Mouse (Mus musculus): ENCODE data around the gene Ear1. TPM values are rescaled to one million over a fixed set of nuclear protein-coding genes. Genes with fewer than 3 reads are reported as not detected.
"Not testable (repeated sequence)": the region's sequence is repeated elsewhere in the genome, so short reads cannot be mapped to it uniquely, and the experiment has no call there.

Gene Ear1
- polyA plus RNA-seq, 1 experiment from 2014 or later: not detected

DNA sequence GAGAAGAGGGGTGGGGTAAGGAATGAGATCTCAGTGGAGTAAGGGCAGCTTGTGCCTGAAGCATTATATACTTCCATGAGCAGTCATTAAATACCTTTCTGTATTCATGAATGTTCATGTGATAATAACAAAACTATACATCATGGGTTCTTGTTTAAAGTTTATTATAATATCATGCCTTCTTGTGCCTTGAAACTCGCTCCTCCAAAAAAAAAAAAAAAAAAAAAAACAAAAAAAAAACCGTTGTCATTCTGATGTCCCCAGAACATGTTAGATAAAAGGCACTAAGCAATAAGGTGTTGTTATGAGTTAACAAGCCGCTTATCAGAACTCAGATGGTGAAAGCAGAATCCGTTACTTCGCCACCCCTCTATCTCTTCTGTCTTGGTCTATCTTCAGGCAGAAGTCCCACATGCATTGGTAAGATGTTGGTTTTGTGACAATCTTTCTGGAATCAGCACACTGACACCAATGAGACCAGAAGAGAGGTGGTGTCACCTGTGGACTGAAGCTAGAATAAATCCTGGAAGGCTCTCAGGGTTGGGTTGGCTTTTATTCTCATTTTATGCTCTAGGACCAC lies 4.7 kb upstream of the Ear1 start:
- H3K9ac ChIP-seq (replicated peaks; ENCODE audit: low read depth, low read length); H3K27me3 ChIP-seq (ENCODE audit: control insufficient read depth, insufficient read depth, low read length); H3K4me2 ChIP-seq (replicated peaks; ENCODE audit: low read depth, low read length); ATAC-seq (ENCODE audit: insufficient number of reproducible peaks, insufficient read depth, low FRiP score, low read depth); H3K4me3 ChIP-seq (ENCODE audit: low read depth, low read length); H3K9me3 ChIP-seq (ENCODE audit: control insufficient read depth, low read depth, low read length); H3K36me3 ChIP-seq (ENCODE audit: control insufficient read depth, insufficient read depth, low read length); H3K4me1 ChIP-seq (ENCODE audit: control insufficient read depth, insufficient read depth, low read length); H3K27ac ChIP-seq (ENCODE audit: low read length): not testable (repeated sequence)
- WGBS: 86% methylated on average over 5 of the region's 5 CpGs

DNA sequence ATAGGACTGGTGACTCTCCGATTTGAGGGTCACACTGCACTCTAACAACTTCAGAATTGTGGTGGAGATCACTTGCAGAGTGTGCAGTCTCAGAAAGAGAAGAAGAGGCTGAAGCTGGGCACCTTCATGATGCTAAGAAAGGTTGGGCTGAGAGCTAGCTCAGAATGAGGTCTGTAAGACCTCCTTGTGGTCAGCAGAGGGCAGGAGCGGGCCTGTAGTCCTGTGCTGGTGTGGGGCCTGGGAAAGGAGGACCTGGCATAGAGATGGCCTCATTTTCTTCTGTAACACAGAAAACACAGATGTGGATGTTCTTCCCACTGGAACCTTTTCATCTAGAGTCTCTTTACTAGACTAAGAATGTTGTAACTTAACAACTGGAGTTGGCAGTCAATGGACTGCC lies 2.5 kb upstream of the Ear1 start:
- 35% methylated on average over 1 of the region's 2 CpGs for WGBS
- not testable (repeated sequence) for H3K27me3 ChIP-seq (ENCODE audit: control insufficient read depth, insufficient read depth, low read length); H3K4me1 ChIP-seq (ENCODE audit: control insufficient read depth, insufficient read depth, low read length); H3K9me3 ChIP-seq (ENCODE audit: control insufficient read depth, low read depth, low read length); H3K27ac ChIP-seq (ENCODE audit: low read length); H3K9ac ChIP-seq (replicated peaks; ENCODE audit: low read depth, low read length); H3K4me2 ChIP-seq (replicated peaks; ENCODE audit: low read depth, low read length); ATAC-seq (ENCODE audit: insufficient number of reproducible peaks, insufficient read depth, low FRiP score, low read depth); H3K4me3 ChIP-seq (ENCODE audit: low read depth, low read length); H3K36me3 ChIP-seq (ENCODE audit: control insufficient read depth, insufficient read depth, low read length)

DNA sequence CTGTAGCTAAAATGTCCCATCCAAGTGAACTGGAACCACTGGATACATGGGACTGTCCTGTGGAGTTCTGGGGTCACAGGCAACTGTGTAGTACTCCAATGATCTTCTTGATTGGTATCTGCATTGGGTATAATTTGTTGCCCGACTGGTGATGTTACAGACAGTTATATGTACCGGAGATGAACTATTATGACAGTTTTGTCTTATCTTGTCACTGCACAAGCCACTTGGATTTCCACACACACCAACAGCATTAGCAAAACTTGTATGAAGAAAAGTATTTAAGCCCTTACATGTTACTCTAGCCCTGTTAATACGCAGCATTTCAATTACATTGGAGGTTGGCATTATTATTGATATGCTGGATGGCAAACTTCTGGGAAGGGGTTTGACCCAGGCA lies 455 bp downstream of the Ear1 start:
- H3K9ac ChIP-seq (replicated peaks; ENCODE audit: low read depth, low read length); H3K4me3 ChIP-seq (ENCODE audit: low read depth, low read length); H3K27me3 ChIP-seq (ENCODE audit: control insufficient read depth, insufficient read depth, low read length); H3K36me3 ChIP-seq (ENCODE audit: control insufficient read depth, insufficient read depth, low read length); H3K27ac ChIP-seq (ENCODE audit: low read length); H3K4me2 ChIP-seq (replicated peaks; ENCODE audit: low read depth, low read length); H3K9me3 ChIP-seq (ENCODE audit: control insufficient read depth, low read depth, low read length); H3K4me1 ChIP-seq (ENCODE audit: control insufficient read depth, insufficient read depth, low read length); ATAC-seq (ENCODE audit: insufficient number of reproducible peaks, insufficient read depth, low FRiP score, low read depth): not testable (repeated sequence)
- 87% methylated on average over 3 of the region's 3 CpGs for WGBS

DNA sequence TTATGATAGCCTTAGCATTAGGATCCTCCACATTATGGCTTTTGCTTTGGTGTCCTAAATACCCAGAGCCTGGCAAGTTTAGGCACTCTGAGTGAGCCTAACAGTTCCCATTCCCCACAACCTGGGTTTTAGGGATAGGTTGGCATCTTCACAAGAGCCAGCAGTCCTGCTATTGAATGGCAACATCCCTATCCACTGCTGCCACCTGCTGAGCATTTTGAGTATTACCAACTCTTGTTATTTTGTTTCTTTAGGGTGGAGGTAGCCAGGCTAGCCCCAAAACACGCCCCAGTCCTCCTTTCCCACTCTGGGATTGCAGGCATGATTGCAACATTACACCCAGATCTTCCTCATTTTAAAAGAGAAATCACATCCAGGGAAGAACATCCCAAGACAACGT lies 14.8 kb downstream of the Ear1 start:
- H3K9me3 ChIP-seq (ENCODE audit: control insufficient read depth, low read depth, low read length); ATAC-seq (ENCODE audit: insufficient number of reproducible peaks, insufficient read depth, low FRiP score, low read depth): not testable (repeated sequence)
- 22% methylated on average over 2 of the region's 2 CpGs for WGBS

DNA sequence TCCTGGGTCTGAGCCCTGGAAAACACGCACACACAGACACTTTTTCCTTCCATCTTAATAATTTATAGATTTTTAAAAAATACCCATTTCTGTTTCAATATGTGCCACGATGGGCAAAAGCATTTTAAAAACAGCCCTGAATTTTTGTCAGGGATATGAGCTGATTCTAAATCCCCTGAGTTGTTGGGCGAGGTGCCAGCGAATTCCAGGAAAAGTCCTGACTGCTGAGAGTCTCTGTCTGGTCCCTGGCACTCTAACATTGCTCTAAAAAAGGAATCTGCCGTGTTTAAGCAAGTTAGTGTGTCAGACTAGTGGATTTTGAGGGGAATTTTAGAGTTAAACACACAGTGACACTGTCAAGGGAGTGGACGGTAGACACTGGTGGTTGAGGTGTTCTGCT lies 15.9 kb downstream of the Ear1 start:
- not testable (repeated sequence) for H3K9ac ChIP-seq (replicated peaks; ENCODE audit: low read depth, low read length); H3K9me3 ChIP-seq (ENCODE audit: control insufficient read depth, low read depth, low read length); H3K4me2 ChIP-seq (replicated peaks; ENCODE audit: low read depth, low read length); H3K27ac ChIP-seq (ENCODE audit: low read length); H3K4me1 ChIP-seq (ENCODE audit: control insufficient read depth, insufficient read depth, low read length); H3K36me3 ChIP-seq (ENCODE audit: control insufficient read depth, insufficient read depth, low read length); ATAC-seq (ENCODE audit: insufficient number of reproducible peaks, insufficient read depth, low FRiP score, low read depth); H3K4me3 ChIP-seq (ENCODE audit: low read depth, low read length); H3K27me3 ChIP-seq (ENCODE audit: control insufficient read depth, insufficient read depth, low read length)
- WGBS: 54% methylated on average over 4 of the region's 6 CpGs

More for the DNA sequence above, 14.8 kb downstream of the Ear1 start:
- H3K27me3 ChIP-seq (ENCODE audit: control insufficient read depth, insufficient read depth, low read length); H3K4me1 ChIP-seq (ENCODE audit: control insufficient read depth, insufficient read depth, low read length); H3K27ac ChIP-seq (ENCODE audit: low read length); H3K4me2 ChIP-seq (replicated peaks; ENCODE audit: low read depth, low read length); H3K36me3 ChIP-seq (ENCODE audit: control insufficient read depth, insufficient read depth, low read length); H3K9ac ChIP-seq (replicated peaks; ENCODE audit: low read depth, low read length); H3K4me3 ChIP-seq (ENCODE audit: low read depth, low read length): not testable (repeated sequence)

DNA sequence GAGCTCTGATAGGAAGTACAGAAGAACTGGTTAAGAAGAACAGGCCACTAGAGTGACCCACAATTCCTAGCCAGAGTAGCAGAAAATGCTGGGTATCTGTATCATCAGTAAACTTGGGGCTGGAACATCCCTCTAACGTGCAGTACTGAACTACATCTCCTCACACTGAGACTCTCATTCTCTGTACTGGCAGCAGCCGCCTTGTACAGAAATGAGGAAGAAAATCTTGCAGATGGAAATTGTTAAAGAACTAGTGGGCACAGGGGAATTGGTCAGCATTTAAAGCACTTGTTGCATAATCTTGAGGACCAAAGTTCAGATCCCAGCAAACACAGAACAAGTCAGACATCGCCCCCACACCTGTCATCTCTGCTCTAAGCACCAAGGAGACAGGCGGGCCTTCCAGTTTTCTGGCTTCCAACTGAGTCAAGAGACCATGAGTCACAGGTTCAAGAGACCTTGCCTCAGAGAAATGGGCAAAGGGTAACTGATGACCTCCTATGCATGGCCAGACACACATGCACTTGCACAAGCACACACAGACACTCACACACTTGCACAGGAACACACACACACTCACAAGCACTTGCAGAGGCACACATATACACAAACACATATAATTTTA lies 31.3 kb downstream of the Ear1 start:
- not testable (repeated sequence) for H3K4me3 ChIP-seq (ENCODE audit: low read depth, low read length); H3K4me1 ChIP-seq (ENCODE audit: control insufficient read depth, insufficient read depth, low read length); H3K36me3 ChIP-seq (ENCODE audit: control insufficient read depth, insufficient read depth, low read length); H3K4me2 ChIP-seq (replicated peaks; ENCODE audit: low read depth, low read length); H3K9ac ChIP-seq (replicated peaks; ENCODE audit: low read depth, low read length); H3K27me3 ChIP-seq (ENCODE audit: control insufficient read depth, insufficient read depth, low read length); H3K27ac ChIP-seq (ENCODE audit: low read length); H3K9me3 ChIP-seq (ENCODE audit: control insufficient read depth, low read depth, low read length); ATAC-seq (ENCODE audit: insufficient number of reproducible peaks, insufficient read depth, low FRiP score, low read depth)
- 80% methylated on average over 4 of the region's 4 CpGs for WGBS

DNA sequence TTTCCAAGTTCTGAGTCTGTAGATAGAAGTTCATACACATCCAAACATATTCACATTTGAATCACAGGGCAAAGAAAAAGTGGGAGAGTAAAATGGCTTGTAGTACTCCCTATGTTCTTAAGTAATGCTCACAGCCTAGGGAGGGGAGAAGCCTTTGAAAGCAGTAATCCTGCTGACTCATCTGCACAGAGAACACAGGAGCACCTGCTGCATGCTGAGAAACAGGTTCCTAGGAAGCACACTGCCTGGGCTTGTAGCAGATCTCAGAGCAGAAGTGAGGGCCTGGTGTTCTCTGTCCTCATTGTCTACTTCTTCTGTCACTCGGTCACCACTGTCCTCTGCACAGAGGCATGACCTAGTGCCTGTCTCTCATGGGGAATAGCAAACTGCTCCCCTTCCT lies 34.3 kb downstream of the Ear1 start:
- not testable (repeated sequence) for H3K9ac ChIP-seq (replicated peaks; ENCODE audit: low read depth, low read length); H3K9me3 ChIP-seq (ENCODE audit: control insufficient read depth, low read depth, low read length); H3K4me1 ChIP-seq (ENCODE audit: control insufficient read depth, insufficient read depth, low read length); H3K27me3 ChIP-seq (ENCODE audit: control insufficient read depth, insufficient read depth, low read length); H3K4me2 ChIP-seq (replicated peaks; ENCODE audit: low read depth, low read length); H3K36me3 ChIP-seq (ENCODE audit: control insufficient read depth, insufficient read depth, low read length); H3K27ac ChIP-seq (ENCODE audit: low read length); ATAC-seq (ENCODE audit: insufficient number of reproducible peaks, insufficient read depth, low FRiP score, low read depth); H3K4me3 ChIP-seq (ENCODE audit: low read depth, low read length)
- no CpG with 5 or more reads among the region's 1 CpGs for WGBS

DNA sequence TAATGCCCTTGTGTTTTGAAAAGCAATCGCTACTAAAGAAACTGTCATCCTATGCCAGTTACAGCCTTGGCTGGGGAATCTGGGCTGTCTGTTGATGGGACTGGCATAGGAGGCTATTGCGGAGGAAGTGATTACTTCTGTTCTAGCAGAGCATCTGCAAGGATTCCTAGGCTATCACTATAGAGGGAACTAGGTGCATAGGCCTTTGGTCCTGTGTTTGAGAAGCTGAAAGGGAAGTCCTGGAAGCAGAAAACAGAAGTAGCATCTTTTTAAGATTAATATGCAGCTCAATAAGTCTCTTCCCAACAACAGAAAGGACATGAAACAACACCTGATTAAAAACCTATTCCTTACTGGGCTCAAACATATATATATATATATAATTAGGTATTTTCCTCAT lies 40.0 kb downstream of the Ear1 start:
- H3K4me3 ChIP-seq (ENCODE audit: low read depth, low read length); H3K4me2 ChIP-seq (replicated peaks; ENCODE audit: low read depth, low read length); H3K36me3 ChIP-seq (ENCODE audit: control insufficient read depth, insufficient read depth, low read length); H3K4me1 ChIP-seq (ENCODE audit: control insufficient read depth, insufficient read depth, low read length); ATAC-seq (ENCODE audit: insufficient number of reproducible peaks, insufficient read depth, low FRiP score, low read depth); H3K9ac ChIP-seq (replicated peaks; ENCODE audit: low read depth, low read length); H3K9me3 ChIP-seq (ENCODE audit: control insufficient read depth, low read depth, low read length); H3K27me3 ChIP-seq (ENCODE audit: control insufficient read depth, insufficient read depth, low read length); H3K27ac ChIP-seq (ENCODE audit: low read length): not testable (repeated sequence)
- 86% methylated on average over 2 of the region's 2 CpGs for WGBS

DNA sequence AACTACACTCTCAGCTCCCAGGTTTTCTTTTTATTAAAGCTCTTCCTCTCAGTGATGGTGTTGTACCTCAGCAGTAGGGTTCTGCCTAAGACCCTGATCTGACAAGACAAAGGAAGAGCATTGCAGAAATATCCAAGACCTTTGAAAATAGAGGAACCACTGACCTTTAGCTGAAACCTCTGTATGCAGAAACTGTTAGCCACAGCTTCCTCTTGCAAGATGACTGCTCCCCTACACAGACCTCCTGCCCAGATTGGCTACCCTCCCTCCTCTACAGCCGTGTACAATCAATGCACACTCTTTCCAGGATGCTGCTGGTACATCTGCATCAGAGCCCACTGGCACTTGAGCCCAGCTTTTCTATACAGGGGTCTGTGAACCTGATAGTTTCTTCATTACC lies 44.9 kb downstream of the Ear1 start:
- not testable (repeated sequence) for H3K4me3 ChIP-seq (ENCODE audit: low read depth, low read length); ATAC-seq (ENCODE audit: insufficient number of reproducible peaks, insufficient read depth, low FRiP score, low read depth); H3K9me3 ChIP-seq (ENCODE audit: control insufficient read depth, low read depth, low read length); H3K36me3 ChIP-seq (ENCODE audit: control insufficient read depth, insufficient read depth, low read length); H3K27me3 ChIP-seq (ENCODE audit: control insufficient read depth, insufficient read depth, low read length); H3K9ac ChIP-seq (replicated peaks; ENCODE audit: low read depth, low read length); H3K27ac ChIP-seq (ENCODE audit: low read length); H3K4me1 ChIP-seq (ENCODE audit: control insufficient read depth, insufficient read depth, low read length); H3K4me2 ChIP-seq (replicated peaks; ENCODE audit: low read depth, low read length)
- WGBS: 70% methylated on average over 1 of the region's 1 CpGs
